Mouse (Mus musculus) midbrain, embryonic 11.5 days (tissue): Measurements from ENCODE around the gene Cc2d1a. TPM values are rescaled to one million over a fixed set of nuclear protein-coding genes. Genes with fewer than 3 reads are reported as not detected.

Source experiments
- ATAC-seq: fragments of 200-750 bp; cut with Nextera tagmentation; 2 replicates; pipeline ENCODE4 v1.8.0; 2017; ENCODE audit warnings: moderate TSS enrichment, moderate library complexity; ENCODE audit not compliant: low FRiP score
- DNase-seq: peaks from one replicate; pipeline ENCODE4 v3.0.0; 2015; ENCODE audit warnings: low spot score; ENCODE audit errors: missing footprints
- H3K27ac ChIP-seq: fragments of 300-500 bp; sonication (generic); 2 replicates; pipeline ENCODE4 v1.5.1; 2014; ENCODE audit warnings: low read depth, low read length
- H3K27me3 ChIP-seq: fragments of 300-500 bp; sonication (generic); 2 replicates; pipeline ENCODE4 v1.6.1; 2014; ENCODE audit warnings: mild to moderate bottlenecking, low read length, moderate library complexity, mixed read lengths; ENCODE audit not compliant: control insufficient read depth, insufficient read depth
- H3K36me3 ChIP-seq: fragments of 300-500 bp; sonication (generic); 2 replicates; pipeline ENCODE4 v1.6.1; 2014; ENCODE audit warnings: mild to moderate bottlenecking, low read length, moderate library complexity, mixed read lengths; ENCODE audit not compliant: control insufficient read depth, insufficient read depth
- H3K4me1 ChIP-seq: fragments of 300-500 bp; sonication (generic); 2 replicates; pipeline ENCODE4 v1.6.1; 2014; ENCODE audit warnings: low read length; ENCODE audit not compliant: control insufficient read depth, insufficient read depth
- H3K4me2 ChIP-seq: fragments of 300-500 bp; sonication (generic); 2 replicates; pipeline ENCODE4 v1.6.1; 2014; ENCODE audit warnings: mild to moderate bottlenecking, moderate library complexity
- H3K4me3 ChIP-seq: fragments of 300-500 bp; sonication (generic); 2 replicates; pipeline ENCODE4 v1.5.1; 2014; ENCODE audit warnings: low read depth, low read length
- H3K9ac ChIP-seq: fragments of 300-500 bp; sonication (generic); 2 replicates; pipeline ENCODE4 v1.6.1; 2014; ENCODE audit warnings: low read length
- H3K9me3 ChIP-seq: fragments of 300-500 bp; sonication (generic); 2 replicates; pipeline ENCODE4 v1.6.1; 2016; ENCODE audit warnings: low read length; ENCODE audit not compliant: control insufficient read depth
- WGBS: fragments of 180-500 bp; shearing (Covaris S2); extraction: QIAGEN DNeasy Blood & Tissue Kit; methylation state at CpG from one replicate; pipeline ENCODE4 v1.1.7; 2014; 5-methylcytosine and 5-hydroxymethylcytosine counted together
- polyA plus RNA-seq: library from polyadenylated mRNA; unstranded; fragments of >200 nt; fragmentation: Nextera tagmentation; extraction: Ambion mirVana; gene quantifications from 2 replicates; pipeline ENCODE4 v1.2.1, GENCODE M21; 2014

Cc2d1a gene
- polyA plus RNA-seq, 1 experiment from 2014 or later: 8.9 TPM

GRCm38 (mm10) chr8:84180530-84181190, 32.9 kb upstream of the Cc2d1a start:
- H3K4me2 ChIP-seq: peak overlapping the region; percentile 72
- peaks cover 5% of the 10 kb centered on the region; the same call in 1 of the 2 replicates for H3K27me3 ChIP-seq
- H3K4me3 ChIP-seq: peak overlapping the region; percentile 23
- under 1% methylated on average over 16 of the region's 16 CpGs for WGBS
- DNase-seq (peak; percentile 98), ATAC-seq (peak; percentile 83)
- peak overlapping the region; percentile 82 for H3K9ac ChIP-seq
- no peaks in the 10 kb centered on the region for H3K9me3 ChIP-seq
- peaks cover 46% of the 10 kb centered on the region for H3K4me1 ChIP-seq
- H3K36me3 ChIP-seq: no peaks in the 10 kb centered on the region
- peak overlapping the region; percentile 93 for H3K27ac ChIP-seq

GRCm38 (mm10) chr8:84179946-84180345, 32.2 kb upstream of the Cc2d1a start:
- Histone ChIP-seq H3K4me2 (peak overlapping the region; percentile 72), H3K9me3 (no peaks in the 10 kb centered on the region), H3K27ac (peak overlapping the region; percentile 93), H3K4me3 (peak overlapping the region; percentile 23), H3K4me1 (peaks cover 46% of the 10 kb centered on the region), H3K36me3 (no peaks in the 10 kb centered on the region), H3K9ac (peak overlapping the region; percentile 82), H3K27me3 (peaks cover 5% of the 10 kb centered on the region; the same call in 1 of the 2 replicates)
- ATAC-seq (peak; percentile 10; the same call in 1 of the 2 replicates), DNase-seq (peak; percentile 90)
- WGBS: 4% methylated on average over 4 of the region's 4 CpGs

- no peaks in the 10 kb centered on the region for H3K27me3 ChIP-seq
- H3K9ac ChIP-seq: peak overlapping the region; percentile 29
- no peak overlapping the region for H3K27ac ChIP-seq
- 75% methylated on average over 8 of the region's 8 CpGs for WGBS
- peaks cover 4% of the 10 kb centered on the region for H3K36me3 ChIP-seq
- DNase-seq: no peak
- H3K4me2 ChIP-seq: no peak overlapping the region
- no peak for ATAC-seq
- H3K4me3 ChIP-seq: no peak overlapping the region
- peaks cover 39% of the 10 kb centered on the region for H3K4me1 ChIP-seq
- no peaks in the 10 kb centered on the region for H3K9me3 ChIP-seq
Observed at GRCm38 (mm10) chr8:84178592-84178991, 30.9 kb upstream of the Cc2d1a start.

GRCm38 (mm10) chr8:84177405-84177804, 29.7 kb upstream of the Cc2d1a start:
- no peak overlapping the region for H3K27ac ChIP-seq
- no peak overlapping the region for H3K9ac ChIP-seq
- H3K36me3 ChIP-seq: peaks cover 14% of the 10 kb centered on the region
- H3K4me1 ChIP-seq: peaks cover 33% of the 10 kb centered on the region
- no peaks in the 10 kb centered on the region for H3K9me3 ChIP-seq
- DNase-seq: no peak
- 91% methylated on average over 3 of the region's 3 CpGs for WGBS
- no peak overlapping the region for H3K4me2 ChIP-seq
- no peaks in the 10 kb centered on the region for H3K27me3 ChIP-seq
- ATAC-seq: no peak
- no peak overlapping the region for H3K4me3 ChIP-seq

GRCm38 (mm10) chr8:84176560-84176959, 28.8 kb upstream of the Cc2d1a start:
- H3K4me1 ChIP-seq: peaks cover 30% of the 10 kb centered on the region
- H3K9ac ChIP-seq: no peak overlapping the region
- H3K4me3 ChIP-seq: no peak overlapping the region
- ATAC-seq (no peak), DNase-seq (no peak)
- no peak overlapping the region for H3K27ac ChIP-seq
- no peaks in the 10 kb centered on the region for H3K27me3 ChIP-seq
- 61% methylated on average over 3 of the region's 3 CpGs for WGBS
- peaks cover 19% of the 10 kb centered on the region for H3K36me3 ChIP-seq
- no peaks in the 10 kb centered on the region for H3K9me3 ChIP-seq
- H3K4me2 ChIP-seq: no peak overlapping the region

- no peak overlapping the region for H3K9ac ChIP-seq
- H3K27ac ChIP-seq: no peak overlapping the region
- H3K27me3 ChIP-seq: no peaks in the 10 kb centered on the region
- peaks cover 22% of the 10 kb centered on the region for H3K36me3 ChIP-seq
- peaks cover 5% of the 10 kb centered on the region for H3K4me1 ChIP-seq
- DNase-seq: no peak
- no peak overlapping the region for H3K4me3 ChIP-seq
- no peak overlapping the region for H3K4me2 ChIP-seq
- ATAC-seq: no peak
- H3K9me3 ChIP-seq: no peaks in the 10 kb centered on the region
- WGBS: 80% methylated on average over 6 of the region's 6 CpGs
Observed at GRCm38 (mm10) chr8:84173861-84174260, 26.1 kb upstream of the Cc2d1a start.

GRCm38 (mm10) chr8:84170096-84170495, 22.4 kb upstream of the Cc2d1a start:
- ATAC-seq: no peak
- H3K9ac ChIP-seq: no peak overlapping the region
- no peak overlapping the region for H3K4me3 ChIP-seq
- H3K9me3 ChIP-seq: no peaks in the 10 kb centered on the region
- no peak overlapping the region for H3K4me2 ChIP-seq
- no peaks in the 10 kb centered on the region for H3K4me1 ChIP-seq
- DNase-seq: no peak
- 92% methylated on average over 5 of the region's 5 CpGs for WGBS
- no peak overlapping the region for H3K27ac ChIP-seq
- H3K27me3 ChIP-seq: no peaks in the 10 kb centered on the region
- H3K36me3 ChIP-seq: peaks cover 22% of the 10 kb centered on the region

GRCm38 (mm10) chr8:84167696-84168095, 20.0 kb upstream of the Cc2d1a start:
- 87% methylated on average over 2 of the region's 2 CpGs for WGBS
- Histone ChIP-seq H3K27me3 (no peaks in the 10 kb centered on the region), H3K4me3 (no peak overlapping the region), H3K9ac (no peak overlapping the region), H3K27ac (no peak overlapping the region), H3K4me1 (no peaks in the 10 kb centered on the region), H3K36me3 (peaks cover 10% of the 10 kb centered on the region; the same call in 1 of the 2 replicates), H3K4me2 (no peak overlapping the region), H3K9me3 (no peaks in the 10 kb centered on the region)
- DNase-seq: no peak
- ATAC-seq: no peak

GRCm38 (mm10) chr8:84157620-84158019, 9.9 kb upstream of the Cc2d1a start:
- WGBS: 91% methylated on average over 4 of the region's 4 CpGs

More at GRCm38 (mm10) chr8:84157620-84158019, 9.9 kb upstream of the Cc2d1a start:
- DNase-seq (no peak), ATAC-seq (no peak)
- Histone ChIP-seq H3K27ac (no peak overlapping the region), H3K4me3 (no peak overlapping the region), H3K4me2 (no peak overlapping the region), H3K4me1 (no peaks in the 10 kb centered on the region), H3K36me3 (no peaks in the 10 kb centered on the region), H3K9ac (no peak overlapping the region), H3K27me3 (no peaks in the 10 kb centered on the region), H3K9me3 (no peaks in the 10 kb centered on the region)
